Mouse (Mus musculus) myocyte (in vitro differentiated cells): ENCODE measurements around the gene Aagab. TPM values are rescaled to one million over a fixed set of nuclear protein-coding genes. Genes with fewer than 3 reads are reported as not detected.

ENCODE experiments used
- H3K27me3 ChIP-seq: one replicate; pipeline ENCODE4 v1.6.1; 2011; ENCODE audit not compliant: control insufficient read depth, insufficient read depth, insufficient read length
- H3K36me3 ChIP-seq: one replicate; pipeline ENCODE4 v1.6.1; 2011; ENCODE audit not compliant: control insufficient read depth, insufficient read depth
- H3K4me2 ChIP-seq: one replicate; pipeline ENCODE4 v1.6.1; 2011; ENCODE audit warnings: low read depth, control low read depth
- H3K4me3 ChIP-seq: one replicate; pipeline ENCODE4 v1.5.1; 2011; ENCODE audit warnings: mild to moderate bottlenecking, control low read depth, moderate library complexity
- H3K79me2 ChIP-seq: one replicate; pipeline ENCODE4 v1.6.1; 2011; ENCODE audit not compliant: control insufficient read depth, insufficient read depth
- H3ac ChIP-seq: one replicate; pipeline ENCODE4 v1.6.1; 2011; ENCODE audit not compliant: control insufficient read depth, insufficient read length
- CEBPB ChIP-seq: IDR thresholded peaks from 2 replicates; pipeline ENCODE4 v1.6.1; 2011; ENCODE audit warnings: mild to moderate bottlenecking, moderate library complexity; ENCODE audit not compliant: poor library complexity, insufficient read depth, severe bottlenecking
- E2F4 ChIP-seq: IDR thresholded peaks from one replicate; pipeline ENCODE4 v1.6.1; 2011; ENCODE audit warnings: mild to moderate bottlenecking, control low read depth, moderate library complexity; ENCODE audit not compliant: insufficient read depth
- MAX ChIP-seq: IDR thresholded peaks from one replicate; pipeline ENCODE4 v1.6.1; 2011; ENCODE audit warnings: low read depth, mild to moderate bottlenecking, control low read depth
- MYOD1 ChIP-seq, 3 experiments: IDR thresholded peaks; one replicate each; pipeline ENCODE4 v1.6.1; 2011; ENCODE audit warnings: control low read depth in 2 of 3, low read depth in 2 of 3, mild to moderate bottlenecking in 2 of 3, moderate library complexity in 1 of 3; ENCODE audit not compliant: insufficient read length in 2 of 3, control insufficient read depth in 1 of 3
- MYOG ChIP-seq, 3 experiments: IDR thresholded peaks; one replicate each; pipeline ENCODE4 v1.6.1; 2011; ENCODE audit warnings: control low read depth in 2 of 3, low read depth in 2 of 3, mild to moderate bottlenecking in 2 of 3; ENCODE audit not compliant: insufficient read length in 2 of 3, control insufficient read depth in 1 of 3, insufficient read depth in 1 of 3
- POLR2A ChIP-seq: IDR thresholded peaks from one replicate; pipeline ENCODE4 v1.6.1; 2011; ENCODE audit warnings: low read depth, mild to moderate bottlenecking, control low read depth, moderate library complexity; ENCODE audit not compliant: insufficient read length
- POLR2AphosphoS2 ChIP-seq: IDR thresholded peaks from one replicate; pipeline ENCODE4 v1.6.1; 2011; ENCODE audit warnings: low read depth, control low read depth; ENCODE audit not compliant: insufficient read length
- REST ChIP-seq: IDR thresholded peaks from one replicate; pipeline ENCODE4 v1.6.1; 2011; ENCODE audit warnings: mild to moderate bottlenecking, control low read depth, moderate library complexity; ENCODE audit not compliant: insufficient read depth, insufficient read length
- SRF ChIP-seq: IDR thresholded peaks from one replicate; pipeline ENCODE4 v1.6.1; 2011; ENCODE audit warnings: low read depth; ENCODE audit not compliant: control insufficient read depth, insufficient read length
- TCF12 ChIP-seq: IDR thresholded peaks from one replicate; pipeline ENCODE4 v1.6.1; 2011; ENCODE audit warnings: mild to moderate bottlenecking, control low read depth; ENCODE audit not compliant: poor library complexity, insufficient read depth, severe bottlenecking
- TCF3 ChIP-seq: IDR thresholded peaks from one replicate; pipeline ENCODE4 v1.6.1; 2011; ENCODE audit warnings: low read depth, control low read depth; ENCODE audit not compliant: insufficient read length
- USF1 ChIP-seq: IDR thresholded peaks from one replicate; pipeline ENCODE4 v1.6.1; 2011; ENCODE audit warnings: low read depth, mild to moderate bottlenecking, control low read depth, moderate library complexity
- polyA plus RNA-seq: library from polyadenylated mRNA; unstranded; fragments of >200 nt; fragmentation: generic; extraction: Trizol; gene quantifications from one replicate; pipeline ENCODE4 v1.2.1, GENCODE M21; 2012; ENCODE audit warnings: missing spikeins

Gene Aagab
- polyA plus RNA-seq, 1 experiment, result 10.4 TPM

- H3K36me3 ChIP-seq, result peaks cover 28% of the 10 kb centered on the region
- TF ChIP-seq TCF12 (peak; percentile 62), POLR2AphosphoS2 (no peak), REST (no peak), MYOG (IDR thresholded peaks at IDR 0.05; ENCODE audit: control insufficient read depth in 1 of 3, insufficient read depth in 1 of 3, insufficient read length in 2 of 3, low read depth in 2 of 3) (peak in 2 of 3 experiments; percentile 19 to 66), USF1 (no peak), MYOD1 (IDR thresholded peaks at IDR 0.05; ENCODE audit: control insufficient read depth in 1 of 3, insufficient read length in 2 of 3, low read depth in 2 of 3) (peak; percentile 42 to 82 (median 75)), TCF3 (peak; percentile 30)
Observed at GRCm38 (mm10) chr9:63649841-63650545, 47.5 kb downstream of the Aagab start.

GRCm38 (mm10) chr9:63650905-63651304 is 48.4 kb downstream of the Aagab start:
- Histone ChIP-seq H3K4me3 (no peak overlapping the region), H3ac (no peak overlapping the region), H3K27me3 (no peaks in the 10 kb centered on the region), H3K36me3 (peaks cover 28% of the 10 kb centered on the region), H3K79me2 (no peaks in the 10 kb centered on the region), H3K4me2 (no peak overlapping the region)
- TF ChIP-seq MYOD1 (IDR thresholded peaks at IDR 0.05; ENCODE audit: control insufficient read depth in 1 of 3, insufficient read length in 2 of 3, low read depth in 2 of 3) (peak in 2 of 3 experiments; percentile 28 to 53), USF1 (no peak), POLR2AphosphoS2 (no peak), TCF12 (no peak), CEBPB (no peak), MYOG (IDR thresholded peaks at IDR 0.05; ENCODE audit: control insufficient read depth in 1 of 3, insufficient read depth in 1 of 3, insufficient read length in 2 of 3, low read depth in 2 of 3) (peak in 2 of 3 experiments; percentile 34 to 82), TCF3 (no peak), REST (no peak)

More at GRCm38 (mm10) chr9:63649841-63650545, 47.5 kb downstream of the Aagab start:
- Histone ChIP-seq H3K27me3 (no peaks in the 10 kb centered on the region), H3K4me3 (no peak overlapping the region), H3ac (no peak overlapping the region), H3K4me2 (no peak overlapping the region), H3K79me2 (no peaks in the 10 kb centered on the region)

GRCm38 (mm10) chr9:63651594-63651993 is 49.1 kb downstream of the Aagab start:
- H3K4me3 ChIP-seq, result no peak overlapping the region

GRCm38 (mm10) chr9:63653666-63654065 is 51.2 kb downstream of the Aagab start:
- Histone ChIP-seq H3K27me3 (no peaks in the 10 kb centered on the region), H3K36me3 (peaks cover 21% of the 10 kb centered on the region), H3K79me2 (no peaks in the 10 kb centered on the region), H3K4me2 (no peak overlapping the region), H3ac (no peak overlapping the region), H3K4me3 (no peak overlapping the region)
- TF ChIP-seq MYOD1 (IDR thresholded peaks at IDR 0.05; ENCODE audit: control insufficient read depth in 1 of 3, insufficient read length in 2 of 3, low read depth in 2 of 3) (no peak), E2F4 (no peak), CEBPB (no peak), MYOG (IDR thresholded peaks at IDR 0.05; ENCODE audit: control insufficient read depth in 1 of 3, insufficient read depth in 1 of 3, insufficient read length in 2 of 3, low read depth in 2 of 3) (no peak), USF1 (no peak)

More at GRCm38 (mm10) chr9:63651594-63651993, 49.1 kb downstream of the Aagab start:
- TF ChIP-seq CEBPB (no peak), TCF12 (no peak), E2F4 (no peak), MYOD1 (IDR thresholded peaks at IDR 0.05; ENCODE audit: control insufficient read depth in 1 of 3, insufficient read length in 2 of 3, low read depth in 2 of 3) (no peak), SRF (no peak), TCF3 (no peak), USF1 (no peak), REST (no peak), MAX (no peak), MYOG (IDR thresholded peaks at IDR 0.05; ENCODE audit: control insufficient read depth in 1 of 3, insufficient read depth in 1 of 3, insufficient read length in 2 of 3, low read depth in 2 of 3) (no peak), POLR2A (no peak), POLR2AphosphoS2 (no peak)
- no peaks in the 10 kb centered on the region for H3K27me3 ChIP-seq
- no peaks in the 10 kb centered on the region for H3K79me2 ChIP-seq
- H3ac ChIP-seq, result no peak overlapping the region
- H3K36me3 ChIP-seq, result peaks cover 28% of the 10 kb centered on the region
- H3K4me2 ChIP-seq, result no peak overlapping the region

- H3K4me3 ChIP-seq, result no peak overlapping the region
- no peak for TF ChIP-seq TCF12
- no peak for TF ChIP-seq POLR2A
- no peak for TF ChIP-seq SRF
- no peak for TF ChIP-seq POLR2AphosphoS2
- TF ChIP-seq MAX, result no peak
- TF ChIP-seq CEBPB, result no peak
- no peak for TF ChIP-seq E2F4
- no peak for TF ChIP-seq MYOD1 (IDR thresholded peaks at IDR 0.05; ENCODE audit: control insufficient read depth in 1 of 3, insufficient read length in 2 of 3, low read depth in 2 of 3)
- no peak for TF ChIP-seq MYOG (IDR thresholded peaks at IDR 0.05; ENCODE audit: control insufficient read depth in 1 of 3, insufficient read depth in 1 of 3, insufficient read length in 2 of 3, low read depth in 2 of 3)
- TF ChIP-seq REST, result no peak
- no peak for TF ChIP-seq USF1
- no peak for TF ChIP-seq TCF3
- no peaks in the 10 kb centered on the region for H3K79me2 ChIP-seq
- no peak overlapping the region for H3K4me2 ChIP-seq
- no peak overlapping the region for H3ac ChIP-seq
- no peaks in the 10 kb centered on the region for H3K27me3 ChIP-seq
- peaks cover 13% of the 10 kb centered on the region for H3K36me3 ChIP-seq
Observed at GRCm38 (mm10) chr9:63654575-63654974, 52.1 kb downstream of the Aagab start.
